Mouse (Mus musculus) lung, postnatal 0 days (tissue): ENCODE results near the gene Cdc73.

Experiments
- CTCF ChIP-seq: IDR thresholded peaks from 2 replicates; pipeline ENCODE4 v1.5.1; 2016; ENCODE audit warnings: antibody characterized with exemption, mild to moderate bottlenecking
- EP300 ChIP-seq: IDR thresholded peaks from 2 replicates; pipeline ENCODE4 v1.6.1; 2016; ENCODE audit warnings: antibody characterized with exemption, mild to moderate bottlenecking, control low read depth

- TF ChIP-seq CTCF (no peak), EP300 (no peak)
Observed at GRCm38 (mm10) chr1:143707006-143707405, 4.3 kb upstream of the Cdc73 start.
